Mouse (Mus musculus) CH12.LX (cell line): ENCODE measurements around the gene P2ry12. TPM values are rescaled to one million over a fixed set of nuclear protein-coding genes. Genes with fewer than 3 reads are reported as not detected.

Experiments
- DNase-seq: peaks from one replicate; pipeline ENCODE4 v3.0.0-alpha.2; 2013; ENCODE audit errors: extremely low read depth
- H3K27ac ChIP-seq: 2 replicates; pipeline ENCODE4 v1.5.1; 2012; ENCODE audit warnings: low read depth, mild to moderate bottlenecking, control low read depth, moderate library complexity; ENCODE audit not compliant: insufficient read depth
- H3K27me3 ChIP-seq: replicated peaks from 2 replicates; pipeline ENCODE3; 2012; ENCODE audit warnings: inconsistent platforms
- H3K36me3 ChIP-seq, 2 experiments: replicated peaks in 1 of 2; 2 replicates each; pipeline versions ENCODE3 to v1.6.1; 2012; ENCODE audit warnings: inconsistent platforms in 1 of 2, low read length in 1 of 2, mild to moderate bottlenecking in 1 of 2, mixed read lengths in 1 of 2, moderate library complexity in 1 of 2; ENCODE audit not compliant: control insufficient read depth in 1 of 2, insufficient read depth in 1 of 2
- H3K4me1 ChIP-seq, 2 experiments: 2 replicates each; pipeline ENCODE4 v1.6.1; 2012; ENCODE audit warnings: inconsistent platforms in 1 of 2, moderate library complexity in 1 of 2; ENCODE audit not compliant: insufficient read depth in 2 of 2, control insufficient read depth in 1 of 2
- H3K4me2 ChIP-seq: 2 replicates; pipeline ENCODE4 v1.6.1; 2012; ENCODE audit warnings: low read depth, mild to moderate bottlenecking, control low read depth; ENCODE audit not compliant: poor library complexity, insufficient read depth, severe bottlenecking
- H3K4me3 ChIP-seq, 3 experiments: fragments of 150-350 bp in 1 of 3; sonication (generic) in 1 of 3; replicated peaks in 1 of 3; 2 replicates each; pipeline versions ENCODE3 to v1.5.1; 2011 to 2012; ENCODE audit warnings: low read depth in 2 of 3, low read length in 2 of 3, mild to moderate bottlenecking in 2 of 3, moderate library complexity in 2 of 3, control low read depth in 1 of 3, improper control_type of control experiment in 1 of 3, inconsistent platforms in 1 of 3, mixed read lengths in 1 of 3; ENCODE audit not compliant: poor library complexity in 1 of 3
- H3K79me2 ChIP-seq: replicated peaks from 2 replicates; pipeline ENCODE4 v1.6.1; 2012; ENCODE audit warnings: mild to moderate bottlenecking, moderate library complexity; ENCODE audit not compliant: control insufficient read depth, poor library complexity, insufficient read depth, severe bottlenecking; ENCODE audit errors: extremely low read depth
- H3K9ac ChIP-seq: 2 replicates; pipeline ENCODE4 v1.6.1; 2012; ENCODE audit warnings: low read depth, mild to moderate bottlenecking, control low read depth, moderate library complexity; ENCODE audit not compliant: insufficient read depth
- H3K9me3 ChIP-seq: replicated peaks from 2 replicates; pipeline ENCODE3; 2012; ENCODE audit warnings: low read length, inconsistent platforms, mixed read lengths
- BHLHE40 ChIP-seq: IDR thresholded peaks from 2 replicates; pipeline ENCODE4 v1.6.1; 2011; ENCODE audit warnings: mild to moderate bottlenecking, low read depth, low read length, improper control_type of control experiment
- CHD1 ChIP-seq: IDR thresholded peaks from 2 replicates; pipeline ENCODE4 v1.6.1; 2012; ENCODE audit warnings: low read depth, low read length, improper control_type of control experiment, inconsistent platforms
- CHD2 ChIP-seq: IDR thresholded peaks from 2 replicates; pipeline ENCODE4 v1.6.1; 2011; ENCODE audit warnings: low read length, improper control_type of control experiment
- CTCF ChIP-seq, 2 experiments: IDR thresholded peaks in 1 of 2; conservative IDR thresholded peaks in 1 of 2; 2 replicates each; pipeline ENCODE4 v1.5.1; 2011 to 2012; ENCODE audit warnings: low read depth in 2 of 2, low read length in 2 of 2, improper control_type of control experiment in 1 of 2, inconsistent platforms in 1 of 2, mild to moderate bottlenecking in 1 of 2, moderate library complexity in 1 of 2
- E2F4 ChIP-seq: IDR thresholded peaks from 2 replicates; pipeline ENCODE4 v1.6.1; 2011; ENCODE audit warnings: low read depth, low read length, improper control_type of control experiment; ENCODE audit not compliant: insufficient replicate concordance
- ELF1 ChIP-seq: IDR thresholded peaks from 2 replicates; pipeline ENCODE4 v1.6.1; 2014; ENCODE audit warnings: low read depth, mild to moderate bottlenecking, inconsistent platforms, low read length, improper control_type of control experiment
- EP300 ChIP-seq: IDR thresholded peaks from 2 replicates; pipeline ENCODE4 v1.6.1; 2011; ENCODE audit warnings: low read length, improper control_type of control experiment
- ETS1 ChIP-seq: conservative IDR thresholded peaks from 2 replicates; pipeline ENCODE4 v1.6.1; 2012; ENCODE audit warnings: low read depth, mild to moderate bottlenecking, inconsistent platforms, low read length, improper control_type of control experiment, moderate library complexity
- GABPA ChIP-seq: IDR thresholded peaks from 2 replicates; pipeline ENCODE4 v1.6.1; 2012; ENCODE audit warnings: low read depth, low read length, improper control_type of control experiment, inconsistent platforms; ENCODE audit not compliant: insufficient replicate concordance
- HCFC1 ChIP-seq: IDR thresholded peaks from 2 replicates; pipeline ENCODE4 v1.6.1; 2012; ENCODE audit warnings: low read depth, mild to moderate bottlenecking, inconsistent platforms, low read length, improper control_type of control experiment
- IRF4 ChIP-seq: IDR thresholded peaks from 2 replicates; pipeline ENCODE4 v1.6.1; 2014; ENCODE audit warnings: low read depth, mild to moderate bottlenecking, inconsistent platforms, low read length, improper control_type of control experiment
- JUN ChIP-seq: IDR thresholded peaks from 2 replicates; pipeline ENCODE4 v1.6.1; 2011; ENCODE audit warnings: low read depth, mild to moderate bottlenecking, low read length, improper control_type of control experiment, moderate library complexity; ENCODE audit not compliant: insufficient read depth
- JUND ChIP-seq: conservative IDR thresholded peaks from 2 replicates; pipeline ENCODE4 v1.6.1; 2011; ENCODE audit warnings: low read depth, low read length, improper control_type of control experiment
- KAT2A ChIP-seq: IDR thresholded peaks from 2 replicates; pipeline ENCODE4 v1.6.1; 2012; ENCODE audit warnings: low read length, improper control_type of control experiment, inconsistent platforms; ENCODE audit not compliant: insufficient replicate concordance
- MAFK ChIP-seq: IDR thresholded peaks from 2 replicates; pipeline ENCODE4 v1.6.1; 2011; ENCODE audit warnings: low read length, improper control_type of control experiment; ENCODE audit not compliant: insufficient replicate concordance
- MAX ChIP-seq: IDR thresholded peaks from 2 replicates; pipeline ENCODE4 v1.6.1; 2011; ENCODE audit warnings: low read length, improper control_type of control experiment
- MAZ ChIP-seq: IDR thresholded peaks from 2 replicates; pipeline ENCODE4 v1.6.1; 2012; ENCODE audit warnings: low read depth, mild to moderate bottlenecking, inconsistent platforms, low read length, improper control_type of control experiment, moderate library complexity
- MEF2A ChIP-seq: IDR thresholded peaks from 2 replicates; pipeline ENCODE4 v1.6.1; 2014; ENCODE audit warnings: low read depth, mild to moderate bottlenecking, inconsistent platforms, low read length, improper control_type of control experiment, borderline replicate concordance
- MXI1 ChIP-seq: IDR thresholded peaks from 2 replicates; pipeline ENCODE4 v1.6.1; 2011; ENCODE audit warnings: mild to moderate bottlenecking, low read depth, low read length, improper control_type of control experiment
- MYC ChIP-seq: IDR thresholded peaks from 2 replicates; pipeline ENCODE4 v1.6.1; 2011; ENCODE audit warnings: low read depth, mild to moderate bottlenecking, improper control_type of control experiment, low read length
- NELFE ChIP-seq: IDR thresholded peaks from 2 replicates; pipeline ENCODE4 v1.6.1; 2011; ENCODE audit warnings: low read depth, low read length, improper control_type of control experiment
- NRF1 ChIP-seq: IDR thresholded peaks from 2 replicates; pipeline ENCODE4 v1.6.1; 2014; ENCODE audit warnings: low read depth, mild to moderate bottlenecking, inconsistent platforms, low read length, improper control_type of control experiment, moderate library complexity
- PAX5 ChIP-seq: IDR thresholded peaks from 2 replicates; pipeline ENCODE4 v1.6.1; 2012; ENCODE audit warnings: low read length, inconsistent platforms, mixed read lengths
- POLR2A ChIP-seq: IDR thresholded peaks from 2 replicates; pipeline ENCODE4 v1.6.1; 2011; ENCODE audit warnings: low read depth, mild to moderate bottlenecking, improper control_type of control experiment, low read length
- POLR2AphosphoS2 ChIP-seq: IDR thresholded peaks from 2 replicates; pipeline ENCODE4 v1.6.1; 2011; ENCODE audit warnings: low read depth, low read length, improper control_type of control experiment
- RAD21 ChIP-seq: IDR thresholded peaks from 2 replicates; pipeline ENCODE4 v1.6.1; 2011; ENCODE audit warnings: low read depth, mild to moderate bottlenecking, low read length, improper control_type of control experiment, moderate library complexity
- RCOR1 ChIP-seq: conservative IDR thresholded peaks from 2 replicates; pipeline ENCODE4 v1.6.1; 2012; ENCODE audit warnings: low read depth, mild to moderate bottlenecking, inconsistent platforms, low read length, improper control_type of control experiment
- SIN3A ChIP-seq: IDR thresholded peaks from 2 replicates; pipeline ENCODE4 v1.6.1; 2012; ENCODE audit warnings: low read length, improper control_type of control experiment, inconsistent platforms
- SMC3 ChIP-seq: IDR thresholded peaks from 2 replicates; pipeline ENCODE4 v1.6.1; 2011; ENCODE audit warnings: low read depth, low read length, improper control_type of control experiment
- TBP ChIP-seq: conservative IDR thresholded peaks from 2 replicates; pipeline ENCODE4 v1.6.1; 2011; ENCODE audit warnings: low read depth, low read length, improper control_type of control experiment
- TCF12 ChIP-seq: IDR thresholded peaks from 2 replicates; pipeline ENCODE4 v1.6.1; 2014; ENCODE audit warnings: low read depth, mild to moderate bottlenecking, inconsistent platforms, low read length, improper control_type of control experiment
- UBTF ChIP-seq: IDR thresholded peaks from 2 replicates; pipeline ENCODE4 v1.6.1; 2012; ENCODE audit warnings: low read depth, mild to moderate bottlenecking, inconsistent platforms, low read length, improper control_type of control experiment, moderate library complexity
- USF1 ChIP-seq: IDR thresholded peaks from 2 replicates; pipeline ENCODE4 v1.6.1; 2014; ENCODE audit warnings: low read depth, mild to moderate bottlenecking, inconsistent platforms, low read length, improper control_type of control experiment
- USF2 ChIP-seq: conservative IDR thresholded peaks from 2 replicates; pipeline ENCODE4 v1.6.1; 2011; ENCODE audit warnings: low read depth, low read length, improper control_type of control experiment
- ZC3H11A ChIP-seq: IDR thresholded peaks from 2 replicates; pipeline ENCODE4 v1.6.1; 2012; ENCODE audit warnings: low read depth, mild to moderate bottlenecking, inconsistent platforms, low read length, improper control_type of control experiment
- ZKSCAN1 ChIP-seq: IDR thresholded peaks from 2 replicates; pipeline ENCODE4 v1.6.1; 2012; ENCODE audit warnings: low read depth, inconsistent platforms, low read length, improper control_type of control experiment, borderline replicate concordance
- ZMIZ1 ChIP-seq: IDR thresholded peaks from 2 replicates; pipeline ENCODE4 v1.6.1; 2012; ENCODE audit warnings: low read depth, mild to moderate bottlenecking, inconsistent platforms, low read length, improper control_type of control experiment
- ZNF384 ChIP-seq: IDR thresholded peaks from 2 replicates; pipeline ENCODE4 v1.6.1; 2012; ENCODE audit warnings: low read depth, low read length, improper control_type of control experiment, inconsistent platforms
- dilution Hi-C: fragments of 300-500 bp; cut with MboI; formaldehyde crosslinking; loops from 2 replicates; pipeline ENCODE4 v1.14.3; 2020; ENCODE audit warnings: low sequenced_read_pairs; ENCODE audit not compliant: extremely low pct_unique_long_range_greater_than_20kb, extremely low pct_ligation_motif_present
- in situ Hi-C: fragments of 300-500 bp; cut with MboI; formaldehyde crosslinking; loops from 3 replicates; pipeline ENCODE4 v1.14.3; 2019; ENCODE audit warnings: low sequenced_read_pairs, low pct_ligation_motif_present, low pct_unique_long_range_greater_than_20kb, mixed read lengths
- polyA plus RNA-seq: library from polyadenylated mRNA; unstranded; fragments of >175 nt; gene quantifications from 2 replicates; pipeline ENCODE4 v1.2.1, GENCODE M21; 2012; ENCODE audit warnings: low read depth; ENCODE audit not compliant: insufficient read length
- total RNA-seq, 2 experiments: library from RNA; depleted of rRNA; stranded (reverse); fragments of 300-350 nt in 1 of 2; fragments of >200 nt in 1 of 2; gene quantifications; 2 replicates each; pipeline ENCODE4 v1.2.3; 2012 to 2014

Gene P2ry12
- total and polyA plus RNA-seq, 3 experiments, result 0.30 to 0.97 (median 0.33) TPM

- no peaks in the 10 kb centered on the region for H3K27me3 ChIP-seq
- H3K79me2 ChIP-seq, result no peaks in the 10 kb centered on the region
- H3K9ac ChIP-seq, result peak overlapping the region; percentile 23
- peaks cover 9 to 52% of the 10 kb centered on the region in 2 experiments for H3K4me1 ChIP-seq
- dilution Hi-C loops (no loop called here), in situ Hi-C loops (no loop called here)
- DNase-seq, result peak; percentile 85
- H3K4me2 ChIP-seq, result peak overlapping the region; percentile 39
- H3K9me3 ChIP-seq, result no peaks in the 10 kb centered on the region
- no peaks in the 10 kb centered on the region for H3K36me3 ChIP-seq
- peak; percentile 63 for TF ChIP-seq ETS1
- TF ChIP-seq JUN, result no peak
- TF ChIP-seq NRF1, result no peak
- no peak for TF ChIP-seq UBTF
- TF ChIP-seq MAX, result no peak
- no peak for TF ChIP-seq RCOR1
- no peak for TF ChIP-seq MYC
- TF ChIP-seq TCF12, result 0 out of 2 replicates have a peak, but pooled peaks have one; percentile 8
- TF ChIP-seq RAD21, result no peak
- TF ChIP-seq PAX5, result no peak
- TF ChIP-seq ZMIZ1, result no peak
- no peak for TF ChIP-seq NELFE
- TF ChIP-seq ELF1, result peak; percentile 62
- no peak for TF ChIP-seq E2F4
- TF ChIP-seq TBP, result 0 out of 2 replicates have a peak, but pooled peaks have one; percentile 36
- no peak for TF ChIP-seq CHD1
- TF ChIP-seq POLR2AphosphoS2, result no peak
- no peak for TF ChIP-seq CHD2
- peak; percentile 95 for TF ChIP-seq ZNF384
- TF ChIP-seq SMC3, result no peak
- peak; percentile 94 for TF ChIP-seq EP300
- no peak for TF ChIP-seq MXI1
- peak; percentile 97 for TF ChIP-seq IRF4
- no peak for TF ChIP-seq ZC3H11A
- peak; percentile 44; the same call in 1 of the 2 replicates for TF ChIP-seq USF1
- no peak; the same call in 1 of the 2 replicates for TF ChIP-seq SIN3A
- TF ChIP-seq USF2, result peak; percentile 37
- no peak; the same call in 1 of the 2 replicates for TF ChIP-seq POLR2A
- TF ChIP-seq GABPA, result no peak
- peak; percentile 71 for TF ChIP-seq BHLHE40
- no peak for TF ChIP-seq ZKSCAN1
- no peak for TF ChIP-seq KAT2A
- no peak for TF ChIP-seq CTCF (conservative IDR thresholded peaks at IDR 0.05 in 1 of 2, IDR thresholded peaks at IDR 0.05 in 1 of 2; ENCODE audit: low read depth in 2 of 2, low read length in 2 of 2)
- TF ChIP-seq JUND, result no peak
- no peak for TF ChIP-seq MAZ
- TF ChIP-seq MAFK, result no peak
- TF ChIP-seq HCFC1, result no peak
- TF ChIP-seq MEF2A, result peak; percentile 90
- peak overlapping the region; percentile 73 for H3K27ac ChIP-seq
- no peak overlapping the region for H3K4me3 ChIP-seq
Observed at GRCm38 (mm10) chr3:59228730-59229551, 33.7 kb downstream of the P2ry12 start.
